Mouse (Mus musculus): ENCODE data around the gene Spg11.

Gene Spg11

GRCm38 (mm10) chr2:122028756-122029700 is 89.2 kb downstream of the Spg11 start:
- POLR2A ChIA-PET: interaction anchor here (0.5 to 5.9 kb wide), 51 partner anchors 9 to 1956 kb away, joined by 3 to 49 read pairs (median 4); partner anchors contain the start of genes Casc4 (in 2 of the 4), Ctdspl2 (in 2 of the 4), Mageb3 (in 2 of the 4) and Spg11 (in 2 of the 4)
- CTCF ChIA-PET: interaction anchor here in 3 of 4 experiments (0.6 to 0.7 kb wide), 3 partner anchors 280 to 591 kb away, joined by 3 to 5 read pairs (median 4); no protein-coding TSS in a partner anchor

- ChIA-PET CTCF (interaction anchor here in 1 of 4 experiments (0.6 kb wide), 1 partner anchor 33 kb away, joined by 4 read pairs; no protein-coding TSS in a partner anchor), POLR2A (interaction anchor here in 3 of 4 experiments (0.6 to 5.9 kb wide), 34 partner anchors 8 to 615 kb away, joined by 3 to 49 read pairs (median 5); partner anchors contain the start of genes Ctdspl2 (in 2 of the 3), Mageb3 (in 2 of the 3), Casc4 (in 1 of the 3) and Catsper2 (in 1 of the 3))
These were observed 90.1 kb downstream of the Spg11 start, which contains the start of gene Eif3j1 for GRCm38 (mm10) chr2:122027862-122028755. Gene Eif3j1 (plus strand): TSS chr2:122028546.

- ChIA-PET POLR2A (interaction anchor here in 3 of 4 experiments (0.6 to 5.9 kb wide), 21 partner anchors 7 to 614 kb away, joined by 3 to 49 read pairs (median 8); partner anchors contain the start of genes Ctdspl2 (in 2 of the 3), Mageb3 (in 2 of the 3), Catsper2 (in 1 of the 3) and Pdia3 (in 1 of the 3)), CTCF (interaction anchor here in 1 of 4 experiments (0.7 kb wide), 1 partner anchor 478 kb away, joined by 6 read pairs; no protein-coding TSS in a partner anchor)
These were observed 91.1 kb downstream of the Spg11 start for GRCm38 (mm10) chr2:122027091-122027490.

- CTCF ChIA-PET: interaction anchor here in 2 of 4 experiments (0.6 to 1.4 kb wide), 3 partner anchors 34 to 450 kb away, joined by 3 to 6 read pairs (median 3); partner anchors contain the start of gene Frmd5 (in 1 of the 2)
- POLR2A ChIA-PET: interaction anchor here in 1 of 4 experiments (0.7 to 2.1 kb wide), 4 partner anchors 8 to 126 kb away, joined by 3 to 8 read pairs (median 4); no protein-coding TSS in a partner anchor
These were observed 95.9 kb downstream of the Spg11 start for GRCm38 (mm10) chr2:122022284-122022683.

GRCm38 (mm10) chr2:122018705-122019104 is 99.5 kb downstream of the Spg11 start:
- CTCF ChIA-PET: interaction anchor here in 2 of 4 experiments (0.6 kb wide), 2 partner anchors 16 to 518 kb away, joined by 3 to 4 read pairs; no protein-coding TSS in a partner anchor
- POLR2A ChIA-PET: interaction anchor here in 3 of 4 experiments (0.6 to 2.7 kb wide), 9 partner anchors 9 to 440 kb away, joined by 3 to 17 read pairs (median 4); partner anchors contain the start of gene Eif3j1 (in 2 of the 3)

GRCm38 (mm10) chr2:122011441-122011840 is 106.7 kb downstream of the Spg11 start:
- ChIA-PET CTCF (no interaction called here), POLR2A (interaction anchor here in 1 of 4 experiments (0.8 to 1.0 kb wide), 3 partner anchors 12 to 50 kb away, joined by 3 to 4 read pairs (median 3); no protein-coding TSS in a partner anchor)

DNA sequence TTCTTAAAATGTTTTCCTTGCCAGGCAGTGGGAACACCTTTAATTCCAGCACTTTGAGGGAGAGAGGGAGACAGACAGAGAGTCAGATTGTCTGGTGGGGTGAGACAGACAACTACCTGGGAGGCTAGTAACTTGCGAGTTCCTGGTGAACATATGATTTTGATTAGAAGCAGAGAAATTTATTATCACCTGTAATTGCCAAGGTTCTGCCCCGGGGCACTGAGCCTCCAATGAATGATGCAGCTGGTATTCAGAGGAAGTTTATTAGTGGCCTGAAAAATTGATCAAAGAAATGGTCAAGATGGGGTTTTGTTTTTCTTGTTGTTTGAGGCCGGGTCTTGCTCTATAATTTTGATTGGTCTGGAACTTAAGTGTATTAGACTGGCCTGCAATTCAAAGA is 109.4 kb downstream of the Spg11 start:
- CTCF ChIA-PET: no interaction called here
- POLR2A ChIA-PET: interaction anchor here in 2 of 4 experiments (0.7 to 1.0 kb wide), 2 partner anchors 19 to 117 kb away, joined by 3 to 4 read pairs; no protein-coding TSS in a partner anchor
